Mouse (Mus musculus) lung, embryonic 14.5 days (tissue): ENCODE measurements at regions not wholly inside any gene's neighbourhood (a gene's known extent, or its start where the extent isn't known, plus 50 kb on each side); places are given as distances from the start of the nearest gene placed in this dataset.
A peak's percentile ranks its signal among the peaks of the same experiment; 100 is the strongest.
"Not testable (repeated sequence)": the region's sequence is repeated elsewhere in the genome, so short reads cannot be mapped to it uniquely, and the experiment has no call there.

Experiments
- ATAC-seq: fragments of 200-750 bp; cut with Nextera tagmentation; 2 replicates; pipeline ENCODE4 v1.8.0; 2017; ENCODE audit warnings: mild to moderate bottlenecking, moderate TSS enrichment, moderate library complexity; ENCODE audit not compliant: insufficient read depth
- DNase-seq: peaks from one replicate; pipeline ENCODE4 v3.0.0-alpha.2; 2015
- H3K27ac ChIP-seq: fragments of 300-500 bp; sonication (generic); 2 replicates; pipeline ENCODE4 v1.5.1; 2014; ENCODE audit warnings: low read depth, mild to moderate bottlenecking, moderate library complexity
- H3K27me3 ChIP-seq: fragments of 300-500 bp; sonication (generic); 2 replicates; pipeline ENCODE4 v1.6.1; 2014; ENCODE audit warnings: low read length, control low read depth; ENCODE audit not compliant: insufficient read depth
- H3K36me3 ChIP-seq: fragments of 300-500 bp; sonication (generic); 2 replicates; pipeline ENCODE4 v1.6.1; 2014; ENCODE audit warnings: control low read depth; ENCODE audit not compliant: insufficient read depth
- H3K4me1 ChIP-seq: fragments of 300-500 bp; sonication (generic); 2 replicates; pipeline ENCODE4 v1.6.1; 2014; ENCODE audit warnings: antibody characterized with exemption, control low read depth; ENCODE audit not compliant: insufficient read depth
- H3K4me2 ChIP-seq: fragments of 300-500 bp; sonication (generic); 2 replicates; pipeline ENCODE4 v1.6.1; 2014; ENCODE audit warnings: mild to moderate bottlenecking
- H3K4me3 ChIP-seq: fragments of 300-500 bp; sonication (generic); 2 replicates; pipeline ENCODE4 v1.5.1; 2014; ENCODE audit warnings: low read depth, low read length
- H3K9ac ChIP-seq: fragments of 300-500 bp; sonication (generic); 2 replicates; pipeline ENCODE4 v1.6.1; 2014
- H3K9me3 ChIP-seq: fragments of 300-500 bp; sonication (generic); 2 replicates; pipeline ENCODE4 v1.6.1; 2016; ENCODE audit warnings: low read depth, low read length, control low read depth
- CTCF ChIP-seq: IDR thresholded peaks from 2 replicates; pipeline ENCODE4 v1.5.1; 2016; ENCODE audit warnings: antibody characterized with exemption, low read depth
- WGBS: fragments of 180-500 bp; shearing (Covaris S2); extraction: QIAGEN DNeasy Blood & Tissue Kit; methylation state at CpG from one replicate; pipeline ENCODE4 v1.1.7; 2014; 5-methylcytosine and 5-hydroxymethylcytosine counted together

DNA sequence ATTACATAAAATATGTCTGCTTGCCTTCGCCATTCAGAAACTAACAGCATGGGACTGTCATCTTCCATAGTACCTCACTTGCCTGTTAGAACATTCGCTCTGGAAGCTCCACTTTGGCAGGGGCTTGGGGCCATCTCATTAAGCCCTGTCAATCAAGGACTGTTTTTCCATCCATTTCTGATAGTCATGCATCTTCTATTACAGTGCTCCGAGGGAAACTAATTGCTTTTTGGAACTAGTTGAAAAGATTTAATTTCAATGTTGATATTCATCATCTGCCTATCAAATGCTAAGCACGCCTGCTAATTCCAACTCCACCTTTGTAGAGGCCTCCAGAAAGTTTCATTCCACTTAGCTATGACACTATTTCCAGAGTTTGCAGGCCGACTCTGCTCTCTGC is 232.7 kb downstream of the Diras2 start:
- ATAC-seq, result no peak
- H3K36me3 ChIP-seq, result no peaks in the 10 kb centered on the region
- no peak for DNase-seq
- H3K27me3 ChIP-seq, result no peaks in the 10 kb centered on the region
- TF ChIP-seq CTCF, result no peak
- H3K4me3 ChIP-seq, result no peak overlapping the region
- H3K4me2 ChIP-seq, result no peak overlapping the region
- H3K27ac ChIP-seq, result no peak overlapping the region
- H3K4me1 ChIP-seq, result no peaks in the 10 kb centered on the region
- WGBS, result 62% methylated on average over 5 of the region's 5 CpGs
- no peak overlapping the region for H3K9ac ChIP-seq
- H3K9me3 ChIP-seq, result no peaks in the 10 kb centered on the region

DNA sequence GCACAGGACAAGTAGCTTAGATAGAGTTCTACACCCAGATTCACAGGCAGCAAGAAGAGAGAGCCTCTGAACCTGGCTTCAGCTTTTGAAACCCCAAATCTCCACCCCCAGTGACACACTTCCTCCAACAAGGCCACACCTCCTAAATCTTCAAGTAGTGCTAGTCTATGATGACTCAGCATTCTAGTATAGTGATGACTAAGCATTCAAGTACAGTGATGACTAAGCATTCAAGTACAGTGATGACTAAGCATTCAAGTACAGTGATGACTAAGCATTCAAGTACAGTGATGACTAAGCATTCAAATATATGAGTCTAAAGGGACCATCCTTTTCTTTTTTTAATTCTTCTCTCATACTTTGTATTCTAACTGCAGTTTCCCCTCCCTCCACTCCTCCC is 225.8 kb downstream of the Diras2 start:
- H3K9me3 ChIP-seq, H3K27me3 ChIP-seq, H3K9ac ChIP-seq, H3K27ac ChIP-seq, H3K4me2 ChIP-seq, DNase-seq, H3K36me3 ChIP-seq, H3K4me3 ChIP-seq, ATAC-seq, H3K4me1 ChIP-seq: not testable (repeated sequence)

DNA sequence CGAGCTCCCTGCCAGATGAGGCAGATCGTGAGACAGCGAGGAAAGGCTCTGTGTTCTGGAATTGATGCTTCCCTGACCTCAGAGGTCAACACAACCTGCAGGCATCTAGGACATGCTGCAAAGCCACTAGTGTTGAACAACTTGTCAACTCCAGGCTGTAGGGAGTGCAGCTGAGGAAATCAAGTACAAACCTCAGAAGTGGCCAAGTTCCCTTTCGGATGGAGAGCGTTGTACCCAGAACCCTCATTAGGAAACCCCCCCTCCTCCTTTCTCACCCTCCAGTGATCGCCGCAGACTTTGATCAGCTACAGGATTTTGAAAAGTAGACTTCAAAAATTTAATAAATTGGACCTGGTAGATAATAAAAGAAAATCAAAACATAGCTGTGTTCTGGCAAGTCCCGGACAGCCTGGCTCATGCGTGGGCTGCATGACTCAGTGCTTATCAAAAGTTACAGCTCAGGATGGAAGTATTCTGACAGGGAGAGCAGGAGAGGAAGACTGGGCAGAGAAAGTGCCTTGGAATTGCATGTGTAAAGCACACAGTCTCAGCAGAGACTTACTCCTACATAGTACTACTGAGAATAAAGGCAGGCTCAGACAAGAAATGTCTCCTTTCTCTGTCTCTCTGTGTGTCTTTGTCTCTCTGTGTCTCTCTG is 224.2 kb downstream of the Diras2 start:
- no peak overlapping the region for H3K27ac ChIP-seq
- no peak overlapping the region for H3K4me2 ChIP-seq
- ATAC-seq (no peak), DNase-seq (peak; percentile 24)
- WGBS, result 53% methylated on average over 9 of the region's 9 CpGs
- no peak for TF ChIP-seq CTCF
- H3K4me3 ChIP-seq, result no peak overlapping the region
- no peak overlapping the region for H3K9ac ChIP-seq
- no peaks in the 10 kb centered on the region for H3K27me3 ChIP-seq
- no peaks in the 10 kb centered on the region for H3K4me1 ChIP-seq
- H3K9me3 ChIP-seq, result no peaks in the 10 kb centered on the region
- H3K36me3 ChIP-seq, result no peaks in the 10 kb centered on the region

DNA sequence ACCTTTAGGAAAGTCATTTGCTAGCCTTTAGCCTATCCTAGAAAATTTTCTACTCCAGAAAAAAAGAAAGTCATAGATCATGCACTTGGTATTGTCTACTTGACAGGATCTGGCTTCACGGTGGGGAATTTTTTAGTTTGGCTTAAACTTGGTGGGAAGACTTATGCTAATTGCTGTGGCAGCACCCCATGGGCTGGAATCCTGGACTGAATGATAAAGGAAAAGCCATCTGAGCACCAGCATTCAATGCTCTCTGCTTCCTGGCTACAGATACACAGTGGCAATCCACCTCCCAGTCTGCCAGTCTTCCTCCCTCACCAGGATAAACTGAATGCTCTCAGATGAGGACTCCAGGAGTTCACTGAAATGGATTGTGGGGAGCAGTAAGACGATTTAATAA is 220.1 kb downstream of the Diras2 start:
- Histone ChIP-seq H3K9me3 (no peaks in the 10 kb centered on the region), H3K36me3 (no peaks in the 10 kb centered on the region), H3K27me3 (no peaks in the 10 kb centered on the region), H3K4me1 (no peaks in the 10 kb centered on the region), H3K4me2 (no peak overlapping the region), H3K27ac (no peak overlapping the region), H3K9ac (no peak overlapping the region), H3K4me3 (no peak overlapping the region)
- WGBS, result 43% methylated on average over 2 of the region's 2 CpGs
- ATAC-seq, result no peak
- DNase-seq, result no peak
- no peak for TF ChIP-seq CTCF

DNA sequence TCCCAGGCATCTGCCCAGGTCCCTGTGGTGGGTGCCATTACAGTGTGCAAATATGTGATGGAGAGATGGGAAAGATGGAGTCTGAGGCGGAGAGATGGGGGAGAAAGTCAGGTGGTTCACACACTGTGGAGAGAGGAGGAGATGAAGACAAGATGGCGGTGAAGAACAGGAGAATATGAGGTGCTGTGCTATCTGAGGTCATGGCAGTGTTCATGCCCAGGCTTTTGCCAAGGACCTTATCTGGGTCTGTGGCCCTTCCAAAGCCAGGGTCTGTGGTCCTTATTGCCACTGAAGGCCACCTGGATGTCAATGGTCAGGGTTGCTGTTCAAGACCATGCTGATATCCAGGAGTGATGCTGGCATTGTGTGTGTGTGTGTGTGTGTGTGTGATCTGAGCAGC is 212.8 kb downstream of the Diras2 start:
- ATAC-seq, result no peak
- H3K9me3 ChIP-seq, result no peaks in the 10 kb centered on the region
- H3K4me1 ChIP-seq, result no peaks in the 10 kb centered on the region
- H3K27ac ChIP-seq, result no peak overlapping the region
- H3K27me3 ChIP-seq, result no peaks in the 10 kb centered on the region
- H3K9ac ChIP-seq, result no peak overlapping the region
- no peak for TF ChIP-seq CTCF
- no peaks in the 10 kb centered on the region for H3K36me3 ChIP-seq
- 90% methylated on average over 2 of the region's 2 CpGs for WGBS
- no peak overlapping the region for H3K4me3 ChIP-seq
- no peak overlapping the region for H3K4me2 ChIP-seq
- no peak for DNase-seq

DNA sequence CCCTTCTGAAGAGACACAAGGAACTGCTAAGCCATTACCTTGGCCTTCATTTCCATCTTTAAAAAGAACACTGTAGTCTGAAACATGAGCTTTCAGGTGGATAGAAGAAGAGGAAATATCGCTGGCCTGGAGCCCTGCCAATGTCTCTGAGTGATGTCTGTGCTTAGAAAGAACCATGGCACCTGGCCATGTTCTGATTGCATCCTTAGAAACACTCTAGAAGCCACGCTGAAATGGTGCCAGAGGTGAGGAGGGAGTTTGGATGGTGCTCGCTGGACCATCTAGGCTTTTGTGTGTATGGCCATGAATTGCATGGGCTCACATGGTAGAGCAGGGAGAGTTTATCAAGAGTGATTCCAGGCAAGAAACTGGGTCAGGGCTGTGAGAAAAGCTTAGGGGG is 207.4 kb downstream of the Diras2 start:
- TF ChIP-seq CTCF, result no peak
- H3K9me3 ChIP-seq, result no peaks in the 10 kb centered on the region
- no peaks in the 10 kb centered on the region for H3K36me3 ChIP-seq
- H3K4me3 ChIP-seq, result no peak overlapping the region
- WGBS, result 67% methylated on average over 3 of the region's 3 CpGs
- ATAC-seq (no peak), DNase-seq (peak; percentile 44)
- H3K4me2 ChIP-seq, result no peak overlapping the region
- no peaks in the 10 kb centered on the region for H3K27me3 ChIP-seq
- no peak overlapping the region for H3K27ac ChIP-seq
- no peak overlapping the region for H3K9ac ChIP-seq
- H3K4me1 ChIP-seq, result no peaks in the 10 kb centered on the region

DNA sequence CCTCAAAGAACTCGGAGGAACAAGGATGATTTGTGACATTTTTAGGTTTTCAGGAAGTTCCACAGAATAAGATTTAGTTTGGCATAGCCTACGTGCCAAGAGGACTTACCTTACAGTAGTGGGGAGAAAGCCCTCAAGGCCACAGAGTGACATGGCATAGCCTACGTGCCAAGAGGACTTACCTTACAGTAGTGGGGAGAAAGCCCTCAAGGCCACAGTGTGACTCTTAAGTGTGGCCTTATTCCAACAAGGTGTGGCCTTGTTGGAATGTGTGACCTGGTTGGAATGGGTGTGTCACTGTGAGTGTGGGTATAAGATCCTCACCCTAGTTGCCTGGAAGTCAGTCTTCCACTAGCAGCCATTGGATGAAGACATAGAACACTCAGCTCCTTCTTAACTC is 206.7 kb downstream of the Diras2 start:
- 79% methylated on average over 3 of the region's 3 CpGs for WGBS
- DNase-seq, H3K4me1 ChIP-seq, ATAC-seq, H3K27ac ChIP-seq, H3K4me2 ChIP-seq, H3K36me3 ChIP-seq, H3K4me3 ChIP-seq, H3K27me3 ChIP-seq, H3K9me3 ChIP-seq, H3K9ac ChIP-seq: not testable (repeated sequence)

DNA sequence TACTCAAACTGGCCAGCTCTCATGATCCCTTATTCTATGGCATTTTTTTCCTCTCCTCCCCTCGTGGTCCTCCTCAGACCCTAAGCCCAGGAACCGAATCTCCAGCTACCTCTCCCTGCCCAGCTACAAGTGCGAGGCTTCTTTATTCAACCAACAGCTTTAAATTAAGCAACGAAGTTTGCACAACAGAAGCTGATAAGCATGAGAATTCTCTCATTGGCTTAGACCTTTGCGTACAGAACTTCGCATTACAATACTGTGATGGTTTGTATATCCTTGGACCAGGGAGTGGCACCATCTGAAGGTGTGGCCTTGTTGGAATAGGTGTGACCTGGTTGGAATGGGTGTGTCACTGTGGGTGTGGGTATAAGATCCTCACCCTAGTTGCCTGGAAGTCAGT is 205.4 kb downstream of the Diras2 start:
- not testable (repeated sequence) for H3K4me2 ChIP-seq, H3K27ac ChIP-seq, ATAC-seq, H3K4me3 ChIP-seq, H3K4me1 ChIP-seq, H3K36me3 ChIP-seq, H3K9ac ChIP-seq, H3K27me3 ChIP-seq, DNase-seq, H3K9me3 ChIP-seq
- WGBS, result 75% methylated on average over 6 of the region's 6 CpGs
